Mouse (Mus musculus) heart, postnatal 4 days (tissue): Measurements from ENCODE around the gene Ralgps1. TPM values are rescaled to one million over a fixed set of nuclear protein-coding genes. Genes with fewer than 3 reads are reported as not detected.

Experiments
- DNase-seq: peaks from one replicate; pipeline ENCODE4 v3.0.0; 2021
- total RNA-seq, 2 experiments: library from RNA; stranded (reverse); gene quantifications; 2 replicates each; pipeline ENCODE4 v1.2.3; 2021

The Ralgps1 gene
- total RNA-seq, 2 experiments from 2014 or later: 8.7 to 8.8 TPM

DNA sequence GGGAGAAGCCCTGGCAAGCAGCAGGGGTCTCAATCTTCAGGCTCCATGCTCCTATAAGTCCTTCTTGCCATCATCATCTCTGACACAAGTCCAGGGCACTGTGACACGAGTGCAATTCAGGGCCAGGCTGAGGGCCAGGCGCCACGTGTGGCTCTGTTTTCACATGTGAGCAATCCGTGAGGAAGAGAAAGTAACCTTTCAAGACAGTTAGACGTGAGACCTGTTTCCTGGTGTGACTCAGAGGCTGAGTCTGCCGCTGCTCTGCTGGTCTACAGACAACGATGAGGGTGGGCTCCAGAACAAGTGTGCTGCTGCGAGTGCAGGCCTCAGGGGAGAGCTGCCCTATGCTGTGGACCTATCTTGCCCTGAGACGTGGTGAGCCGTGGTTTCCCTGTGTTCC is 198.2 kb downstream of the Ralgps1 start:
- DNase-seq: no peak

DNA sequence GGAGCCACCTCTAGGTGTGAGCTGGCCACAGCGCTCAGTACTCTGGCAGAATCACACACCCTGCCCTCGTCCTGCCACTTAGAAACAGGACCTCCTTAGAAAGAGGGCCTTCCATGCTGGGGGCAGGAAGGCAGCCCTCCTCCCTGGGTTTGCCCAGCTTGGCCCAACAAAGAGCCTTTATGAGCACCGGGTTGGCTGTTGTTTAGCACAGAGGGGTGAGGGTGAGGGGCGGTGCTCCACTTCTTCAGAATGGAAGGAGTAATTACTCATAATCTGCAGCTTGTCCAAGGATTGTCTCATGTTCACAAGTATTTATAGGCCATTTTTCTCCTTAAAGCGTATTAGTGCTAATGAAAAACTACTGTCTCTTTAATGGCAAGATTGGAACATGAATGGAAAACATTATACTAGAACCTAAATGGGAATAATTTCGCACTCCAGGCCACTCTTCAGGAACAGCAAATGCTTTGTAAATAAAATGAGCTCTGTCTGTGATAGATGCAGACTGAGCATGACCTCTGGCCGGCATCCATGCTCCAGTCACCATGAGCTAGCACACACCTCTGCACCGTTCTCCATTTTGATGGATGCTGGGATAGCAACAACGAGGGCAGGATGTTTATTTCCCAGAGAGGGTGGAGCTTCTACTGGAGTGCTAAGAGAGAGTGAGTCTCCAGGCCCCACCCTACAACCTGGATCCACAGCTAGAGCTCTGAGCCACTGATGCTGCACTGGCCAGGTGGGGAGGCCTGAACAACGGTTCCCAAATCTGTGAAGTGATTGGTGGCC is 200.3 kb downstream of the Ralgps1 start:
- no peak for DNase-seq

DNA sequence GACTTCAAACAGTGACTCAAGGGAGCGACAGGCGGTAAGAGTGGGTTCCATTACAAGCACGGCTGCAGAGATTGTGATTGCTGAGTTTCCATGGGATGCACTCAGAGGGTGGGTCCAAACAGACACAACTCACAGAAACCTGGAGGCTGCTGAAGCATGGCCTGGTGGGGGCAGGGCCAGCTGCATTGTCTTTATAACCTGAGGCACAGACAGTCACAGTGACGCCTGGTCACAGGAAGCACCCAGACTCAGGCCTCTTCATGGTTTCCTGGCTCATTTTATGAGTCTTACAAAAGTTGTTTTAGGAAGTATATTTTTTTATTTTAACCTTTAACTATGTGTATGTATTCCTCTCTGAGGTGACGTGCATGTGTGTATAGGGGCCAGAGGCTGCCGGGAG is 201.8 kb downstream of the Ralgps1 start:
- DNase-seq: no peak

DNA sequence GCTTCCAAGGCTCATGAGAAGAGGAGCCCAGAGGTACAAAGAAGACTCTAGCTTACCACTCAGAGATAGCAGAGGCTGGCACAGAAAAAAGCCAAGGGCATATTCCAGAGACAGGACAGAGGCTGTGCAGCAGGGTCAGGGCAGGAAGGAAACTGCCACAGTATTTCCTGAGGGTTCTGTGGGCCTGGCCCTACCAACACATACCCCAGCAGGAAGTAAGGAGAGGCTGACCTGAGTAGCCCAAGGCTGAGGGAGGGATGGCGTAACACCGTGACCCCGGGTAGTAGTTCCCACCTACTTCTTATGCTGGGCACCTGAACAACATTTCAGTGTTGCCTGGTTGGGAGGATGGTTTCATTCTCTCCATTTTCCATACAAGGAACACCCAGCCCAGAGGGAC is 204.2 kb downstream of the Ralgps1 start:
- DNase-seq: no peak

DNA sequence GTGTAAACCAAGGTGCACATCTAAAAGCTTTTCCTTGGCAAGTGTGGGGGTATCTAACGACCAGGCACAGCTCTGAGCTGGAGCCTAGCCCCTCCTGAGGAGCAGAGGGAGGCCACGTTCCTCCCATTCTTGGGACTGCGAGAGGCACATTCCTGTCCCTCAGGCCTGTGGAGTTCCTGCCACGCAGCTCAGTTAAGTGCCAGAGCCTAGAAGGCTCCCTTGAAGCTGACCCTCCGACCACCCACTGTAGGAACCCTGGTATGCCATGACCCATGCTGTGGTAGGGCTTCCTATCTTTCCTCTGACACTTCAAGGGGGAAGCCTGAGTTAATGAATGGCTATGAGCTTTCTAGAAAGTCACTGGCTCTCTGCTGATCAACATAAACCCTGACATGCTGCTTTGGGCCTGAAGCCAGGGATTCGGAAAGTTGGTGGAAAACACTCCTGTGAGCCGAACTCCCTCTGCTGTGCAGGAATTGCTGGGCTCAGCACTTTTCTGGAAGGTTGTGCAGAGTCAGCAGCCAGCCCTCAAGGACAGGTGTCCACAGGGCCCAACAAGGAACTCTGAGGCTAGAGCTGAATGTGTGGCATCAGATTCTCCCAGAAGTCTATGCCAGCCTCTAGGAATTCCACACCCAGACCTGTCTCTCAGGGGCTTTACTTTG is 205.4 kb downstream of the Ralgps1 start:
- DNase-seq: no peak

DNA sequence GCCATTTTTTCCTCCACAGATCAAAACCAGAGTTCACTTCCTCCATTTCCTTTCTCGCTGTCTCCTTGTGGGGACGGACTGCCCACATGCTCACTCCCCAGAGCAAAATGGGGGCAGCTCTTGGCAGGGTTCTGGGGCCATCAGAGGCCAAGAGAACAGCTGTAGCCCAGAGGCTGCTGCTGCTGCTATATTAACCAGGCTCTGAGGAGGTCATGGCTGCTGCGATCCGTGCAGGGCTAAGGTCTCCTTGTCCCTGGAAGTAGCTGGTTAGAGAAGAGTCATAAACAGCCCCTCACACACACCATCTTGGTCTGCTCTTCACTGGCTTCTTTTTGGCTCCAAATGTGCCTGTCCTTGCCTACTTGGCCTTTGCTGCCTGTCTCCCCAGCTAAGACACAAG is 206.1 kb downstream of the Ralgps1 start:
- no peak for DNase-seq

DNA sequence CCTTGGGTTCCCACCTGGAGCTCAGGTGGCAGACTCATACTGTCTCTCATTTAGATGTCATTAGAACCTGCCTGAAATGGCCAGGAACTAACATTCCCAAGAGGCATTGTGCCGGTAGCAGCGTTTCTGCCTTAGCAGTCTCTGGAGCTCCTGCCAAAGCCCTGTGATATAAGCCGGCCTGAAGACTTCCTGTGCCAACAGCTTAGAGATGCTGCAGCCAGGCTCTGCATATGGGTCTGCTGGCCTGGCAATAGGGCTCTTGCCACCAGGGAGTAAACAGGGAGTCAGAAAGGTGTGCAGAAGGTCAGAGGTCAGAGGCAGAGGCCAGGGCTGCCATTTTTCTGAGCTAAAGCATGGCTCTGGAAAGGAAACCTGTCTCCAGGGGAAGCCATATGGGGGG is 206.6 kb downstream of the Ralgps1 start:
- no peak for DNase-seq

DNA sequence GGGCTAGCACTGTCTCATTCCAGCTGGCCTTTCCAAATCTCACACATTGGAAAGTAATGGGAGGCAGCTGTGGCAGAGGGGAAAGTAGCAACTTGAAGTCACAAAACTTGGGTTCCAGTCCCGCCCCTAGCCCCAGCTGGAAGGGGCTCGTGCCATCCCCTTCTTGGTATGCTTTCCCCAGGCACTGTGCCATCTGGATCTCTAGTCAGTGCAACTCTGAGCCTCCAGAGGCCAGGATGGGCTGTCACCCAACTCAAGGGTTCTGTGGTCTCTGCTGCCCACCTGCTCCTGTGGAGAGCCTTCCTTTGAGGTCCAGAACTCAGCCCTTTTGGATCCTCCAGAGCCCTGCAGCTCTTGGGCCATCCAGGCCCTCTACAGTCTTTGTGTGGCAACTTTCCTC is 209.2 kb downstream of the Ralgps1 start:
- no peak for DNase-seq

DNA sequence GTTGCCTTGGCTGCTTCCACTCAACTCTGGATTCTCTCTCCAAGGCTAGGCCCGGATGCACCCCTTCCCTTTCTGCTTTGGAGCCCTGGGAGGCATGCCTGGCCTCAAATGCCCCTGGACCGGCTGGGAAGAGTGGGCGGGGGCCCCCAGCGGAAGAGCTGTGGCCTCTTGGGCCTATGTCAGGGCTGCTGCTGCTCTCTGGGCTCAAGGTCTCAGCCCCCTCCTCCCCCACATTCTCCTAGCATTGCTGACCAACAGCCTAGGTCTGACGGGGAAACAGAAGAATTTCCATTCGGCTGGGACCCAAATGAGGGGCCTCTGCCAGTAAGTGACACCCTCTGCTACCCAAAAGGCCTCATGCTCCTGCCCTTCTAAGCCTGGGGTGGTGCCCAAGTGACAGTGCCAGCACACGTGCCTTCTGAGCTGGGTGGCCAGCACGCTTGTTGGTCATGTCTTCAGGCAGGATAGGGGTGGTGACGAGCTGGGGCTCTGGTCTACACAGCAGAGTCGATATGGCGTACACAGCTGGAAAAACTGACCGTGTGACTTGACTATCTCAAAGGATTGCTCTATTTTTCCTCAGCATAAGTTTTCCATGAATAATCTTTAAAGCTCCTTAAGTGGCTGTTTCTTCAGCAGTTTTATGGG is 210.8 kb downstream of the Ralgps1 start:
- DNase-seq: peak; percentile 79

DNA sequence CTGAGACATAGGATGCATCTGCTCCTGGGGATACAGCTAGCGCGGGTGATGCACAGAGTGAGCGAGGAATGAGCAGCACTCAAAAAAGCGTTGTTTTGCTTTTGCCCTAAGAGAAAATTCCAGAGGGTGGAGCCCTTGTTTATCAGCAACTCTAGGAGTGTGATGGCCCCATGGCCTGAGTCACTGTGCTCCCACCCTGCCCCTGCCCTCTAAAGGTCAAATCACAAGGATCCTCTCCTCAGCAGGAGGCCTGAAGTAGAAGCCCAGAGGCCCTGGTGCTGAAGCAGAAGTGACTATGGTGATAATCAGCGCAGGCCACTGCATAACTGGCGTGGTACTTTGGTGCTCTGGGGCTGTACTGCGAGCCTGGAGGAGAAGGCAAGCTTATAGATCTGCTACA is 211.7 kb downstream of the Ralgps1 start:
- no peak for DNase-seq

DNA sequence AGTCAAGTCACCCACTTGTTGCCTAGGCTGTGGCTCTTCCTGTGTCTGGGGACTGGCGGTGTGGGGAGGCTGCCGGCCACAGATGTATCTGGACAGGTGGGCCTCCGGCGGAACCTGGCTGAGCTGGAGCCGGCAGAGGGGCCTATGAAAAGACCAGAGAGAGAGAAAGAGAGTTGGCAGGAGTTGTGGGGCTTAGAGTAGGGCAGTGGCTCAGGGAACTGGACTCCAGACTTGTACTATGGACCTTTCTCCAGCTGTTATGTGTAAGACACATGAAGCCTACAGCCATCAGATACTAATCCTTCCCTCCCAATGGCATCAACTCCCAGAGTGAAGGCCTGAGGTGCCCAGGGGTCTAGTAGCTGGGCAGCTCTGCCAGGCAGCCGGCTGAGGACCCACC is 212.4 kb downstream of the Ralgps1 start:
- DNase-seq: no peak

DNA sequence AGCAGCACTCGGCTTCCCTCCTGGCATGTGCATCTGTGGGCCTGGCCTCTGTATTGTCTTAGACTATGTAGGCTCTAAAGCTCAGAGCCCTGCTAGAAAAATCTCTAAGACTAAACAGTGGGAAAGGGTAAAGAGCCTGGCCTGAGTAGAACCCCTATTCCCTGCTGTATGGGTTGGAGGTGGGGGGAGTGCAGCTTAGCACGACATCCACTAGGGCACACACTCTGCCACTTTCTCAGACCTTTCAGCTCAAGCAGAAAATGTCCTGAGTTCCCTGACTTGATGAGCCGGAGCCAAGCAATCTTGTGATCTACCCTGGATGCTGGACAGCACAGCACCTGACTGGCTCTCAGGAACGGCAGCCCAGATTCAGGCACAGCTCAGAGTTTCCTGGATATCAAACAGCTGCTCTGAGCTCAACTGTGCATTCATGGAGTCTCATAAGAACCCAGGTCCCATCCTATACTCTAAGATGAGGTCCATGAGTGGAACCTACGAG is 215.0 kb downstream of the Ralgps1 start:
- no peak for DNase-seq

DNA sequence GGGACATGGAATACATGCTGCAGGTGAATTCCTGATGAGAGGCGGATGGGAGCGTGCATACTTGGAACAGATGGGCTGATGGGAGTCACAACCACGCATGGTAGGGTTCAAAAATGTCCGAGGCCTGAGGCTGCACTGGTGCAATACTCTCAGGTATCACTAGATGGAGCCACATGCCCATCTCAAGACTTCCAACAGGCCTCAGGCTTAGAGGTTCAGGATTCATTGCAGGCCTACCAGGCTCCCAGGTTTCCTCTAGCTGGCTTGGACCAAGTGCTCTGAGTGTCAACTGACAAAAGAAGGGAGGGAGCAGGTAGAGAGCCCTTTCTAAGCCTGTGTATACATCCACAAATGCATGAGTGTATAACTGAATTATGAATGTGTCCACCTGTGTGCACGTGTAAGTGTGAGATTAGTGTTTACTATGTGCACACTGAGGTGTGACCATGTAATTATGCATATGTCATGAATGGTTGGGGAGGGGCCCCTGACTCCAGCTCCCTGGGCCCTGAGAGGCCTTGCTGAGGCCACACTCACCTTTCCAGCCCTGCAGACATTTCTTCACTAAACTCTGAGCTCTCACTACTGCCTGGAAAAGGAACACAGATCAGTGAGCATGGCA is 216.4 kb downstream of the Ralgps1 start:
- DNase-seq: peak; percentile 86

DNA sequence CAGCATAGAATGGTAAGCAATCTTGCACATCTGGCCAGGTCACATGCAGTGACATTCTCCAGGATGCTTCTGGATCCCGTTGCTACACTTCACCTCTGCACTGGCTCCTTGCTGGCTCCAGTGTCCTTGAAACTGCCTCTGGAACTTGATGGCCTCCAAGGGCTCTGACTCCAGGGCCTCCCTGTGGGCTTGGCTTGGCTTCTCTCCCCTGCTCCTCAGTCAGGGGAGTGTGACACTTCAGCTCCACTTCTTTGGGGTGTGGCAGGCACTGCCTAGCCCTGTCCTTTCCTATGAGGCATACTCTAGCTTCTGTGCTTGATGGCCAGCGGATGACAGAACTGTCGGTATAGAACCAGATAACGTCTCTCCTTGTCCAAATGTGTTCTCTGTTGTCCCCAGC is 224.3 kb downstream of the Ralgps1 start:
- DNase-seq: no peak

DNA sequence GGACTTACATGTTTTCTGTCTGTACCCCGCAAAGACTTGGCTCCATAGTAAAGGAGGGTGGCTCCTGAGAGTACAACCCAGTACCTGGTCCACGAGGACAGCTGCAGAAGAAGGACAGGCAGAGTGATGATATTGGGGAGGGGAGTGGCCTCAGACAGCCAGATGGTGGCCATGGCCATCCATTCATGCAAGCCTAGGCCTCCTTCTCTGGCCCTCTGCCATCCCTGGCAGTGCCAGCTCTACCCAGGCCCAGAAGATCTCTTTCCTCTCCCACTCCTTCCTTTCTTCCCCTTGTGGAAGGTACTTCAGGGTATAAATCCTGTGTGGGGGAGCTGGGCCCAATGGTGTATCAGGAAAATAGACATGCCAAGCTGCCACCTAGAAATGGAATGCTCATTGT is 228.0 kb downstream of the Ralgps1 start:
- DNase-seq: no peak

DNA sequence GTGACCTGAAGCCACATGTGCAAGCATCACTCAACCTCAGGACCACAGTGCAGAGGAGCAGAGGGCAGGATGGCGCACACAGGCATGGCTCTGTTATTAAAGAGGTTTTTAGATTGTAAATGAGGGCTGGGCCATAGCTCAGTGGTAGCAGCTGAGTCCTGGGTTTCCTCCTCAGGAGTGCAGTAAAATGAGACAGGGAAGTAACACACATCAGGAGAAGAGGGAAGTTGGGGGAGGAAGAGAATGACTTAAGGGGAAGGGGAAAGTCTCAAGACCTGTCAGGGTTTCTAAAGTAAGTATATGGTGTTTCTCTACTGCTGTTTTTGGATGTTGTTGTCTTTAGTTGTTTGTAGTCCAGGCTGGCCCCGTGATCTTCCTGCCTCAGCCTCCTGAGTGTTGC is 232.8 kb downstream of the Ralgps1 start:
- no peak for DNase-seq

DNA sequence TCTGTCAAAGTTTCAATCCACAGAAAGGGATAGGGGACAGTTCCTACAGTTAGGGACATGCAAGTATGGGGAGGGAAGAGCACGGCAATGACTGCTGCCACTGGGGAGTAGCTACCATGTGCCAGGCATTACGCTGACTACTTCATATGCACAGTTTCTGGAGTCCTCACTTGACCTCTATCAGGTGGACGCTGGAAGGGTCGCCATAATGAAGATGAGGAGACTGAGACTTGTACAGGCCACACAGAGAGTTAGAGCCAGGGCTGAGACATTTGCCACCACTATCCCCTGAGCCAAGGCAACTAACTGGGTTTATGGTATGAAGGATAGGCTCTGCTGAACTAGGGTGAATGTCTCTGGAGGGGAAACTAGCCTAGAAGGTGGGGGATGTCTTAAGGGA is 233.6 kb downstream of the Ralgps1 start:
- no peak for DNase-seq

DNA sequence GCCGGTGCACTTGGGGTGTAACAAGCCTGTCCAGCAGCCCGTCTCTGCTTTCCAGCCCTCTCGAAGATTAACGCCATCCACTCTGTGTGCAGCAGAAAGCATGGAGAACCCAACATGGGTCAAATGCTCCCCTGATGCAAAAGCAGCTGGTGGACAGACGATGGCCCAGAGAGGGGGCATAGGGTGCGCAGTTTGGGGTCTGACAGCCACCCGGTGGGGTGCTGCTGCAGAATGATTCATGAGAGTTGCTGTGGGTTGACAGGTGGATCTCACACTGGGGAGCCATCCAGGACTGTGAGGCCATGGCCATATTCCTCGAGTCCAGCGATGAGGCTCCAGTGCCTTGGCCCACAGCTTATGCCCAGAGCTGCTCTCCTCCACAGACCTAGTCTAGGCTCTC is 234.0 kb downstream of the Ralgps1 start:
- DNase-seq: no peak

DNA sequence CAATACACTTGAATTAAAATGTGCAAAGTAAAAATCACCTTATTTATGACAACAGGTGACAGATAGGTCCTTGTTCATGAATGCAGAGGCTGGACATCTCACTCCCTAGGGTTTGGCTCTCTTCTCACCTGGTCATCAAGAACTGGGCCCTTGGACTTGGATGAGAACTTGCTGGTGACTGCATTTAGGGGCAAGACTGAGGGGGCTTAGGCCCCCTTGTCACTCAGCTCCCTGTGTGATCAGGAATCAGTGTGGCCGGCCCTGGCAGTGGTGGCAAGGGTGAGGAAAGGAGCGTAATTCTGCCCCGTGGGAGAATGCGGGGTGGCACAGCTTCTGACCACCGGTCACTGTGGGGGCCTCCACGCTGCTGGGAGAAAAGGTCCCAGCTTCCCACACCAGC is 234.9 kb downstream of the Ralgps1 start:
- no peak for DNase-seq

DNA sequence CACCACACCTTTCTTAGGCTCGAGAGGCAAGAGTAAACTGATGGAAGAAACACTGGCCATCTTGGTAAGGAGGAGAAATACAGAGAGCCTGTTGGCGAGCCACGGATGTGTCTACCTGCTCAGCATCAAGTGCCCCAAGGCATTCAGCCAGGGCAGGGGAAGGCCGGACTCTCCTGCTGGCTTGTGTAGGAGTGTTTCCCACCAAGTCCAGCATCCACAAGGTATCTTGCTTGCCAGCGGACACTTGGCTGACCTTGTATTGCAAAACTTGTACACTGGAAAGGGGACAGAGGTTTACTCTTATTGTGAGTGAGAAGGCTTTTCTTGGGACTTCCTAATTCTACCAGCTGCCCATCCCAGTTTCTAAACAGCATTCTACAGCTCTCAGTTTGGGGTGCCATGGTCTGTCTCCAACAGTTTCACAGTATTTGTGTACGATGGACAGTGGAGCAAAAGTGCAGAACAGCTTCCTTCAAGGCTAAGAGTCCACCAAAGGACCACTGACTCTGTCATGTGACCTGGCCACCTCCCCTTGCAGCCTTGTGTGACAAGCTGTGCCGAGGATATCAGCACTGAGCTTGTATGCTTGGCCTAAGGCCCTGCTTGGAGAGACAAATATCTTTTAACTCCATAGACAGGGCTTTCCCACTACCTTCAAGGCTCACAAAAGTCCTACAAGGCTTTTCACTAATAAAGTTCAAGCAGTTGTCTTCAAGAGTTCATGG is 236.4 kb downstream of the Ralgps1 start:
- no peak for DNase-seq

DNA sequence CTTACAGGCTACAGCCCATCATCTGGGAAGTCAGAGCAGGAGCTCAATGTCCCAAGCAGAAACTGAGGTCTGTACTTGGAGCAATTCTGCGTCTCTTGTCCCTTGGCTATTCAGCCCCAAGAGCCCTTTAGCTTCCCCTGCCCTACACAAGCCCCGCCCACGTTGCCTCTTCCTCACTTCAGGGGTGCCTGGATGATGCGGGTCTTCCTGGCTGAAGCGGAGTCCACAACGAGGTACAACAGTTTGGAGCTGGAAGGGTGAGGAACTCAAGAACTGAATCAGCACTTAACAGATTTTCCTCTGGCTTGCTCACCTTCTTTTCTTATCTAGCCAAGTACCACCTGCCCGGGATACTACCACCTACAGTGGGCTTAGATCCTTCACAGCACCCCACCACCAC is 239.0 kb downstream of the Ralgps1 start:
- no peak for DNase-seq

DNA sequence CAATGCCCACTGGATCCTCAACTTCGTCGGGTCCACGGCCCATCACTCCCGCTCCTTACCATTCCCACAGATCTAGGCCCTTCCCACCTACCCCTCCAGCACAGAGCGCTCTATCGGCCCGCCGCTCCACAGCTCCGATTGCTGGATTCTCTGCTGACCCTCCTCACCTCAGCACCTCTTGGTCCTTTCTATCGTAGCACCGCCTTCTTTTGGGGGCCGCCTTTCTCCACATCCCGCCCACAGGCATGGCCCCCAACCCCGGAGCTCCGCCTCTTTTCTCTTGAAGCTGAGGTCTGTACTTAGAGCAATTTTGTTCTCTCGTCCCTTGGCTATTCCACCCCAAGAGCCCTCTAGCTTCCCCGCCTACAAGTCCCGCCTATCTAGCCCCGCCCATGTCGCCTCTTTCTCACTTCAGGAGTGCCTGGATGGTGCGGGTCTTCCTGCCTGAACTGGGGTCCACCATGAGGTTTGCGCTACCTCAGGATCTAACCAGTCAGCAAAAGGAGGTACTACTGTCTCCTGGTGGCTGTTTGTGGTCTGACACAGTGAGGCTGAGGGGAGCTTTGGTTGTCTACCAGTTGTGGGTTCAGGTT is 239.7 kb downstream of the Ralgps1 start, which contains the start of gene Garnl3:
Gene Garnl3 (minus strand): TSS at position 155 of the 593 bp plus-strand sequence.
- DNase-seq: peak; percentile 74
